Mouse (Mus musculus): ENCODE data around the gene Rprm. TPM values are rescaled to one million over a fixed set of nuclear protein-coding genes. Genes with fewer than 3 reads are reported as not detected.

The Rprm gene
- polyA plus RNA-seq (2017; shearing (Covaris generic)): not detected

DNA sequence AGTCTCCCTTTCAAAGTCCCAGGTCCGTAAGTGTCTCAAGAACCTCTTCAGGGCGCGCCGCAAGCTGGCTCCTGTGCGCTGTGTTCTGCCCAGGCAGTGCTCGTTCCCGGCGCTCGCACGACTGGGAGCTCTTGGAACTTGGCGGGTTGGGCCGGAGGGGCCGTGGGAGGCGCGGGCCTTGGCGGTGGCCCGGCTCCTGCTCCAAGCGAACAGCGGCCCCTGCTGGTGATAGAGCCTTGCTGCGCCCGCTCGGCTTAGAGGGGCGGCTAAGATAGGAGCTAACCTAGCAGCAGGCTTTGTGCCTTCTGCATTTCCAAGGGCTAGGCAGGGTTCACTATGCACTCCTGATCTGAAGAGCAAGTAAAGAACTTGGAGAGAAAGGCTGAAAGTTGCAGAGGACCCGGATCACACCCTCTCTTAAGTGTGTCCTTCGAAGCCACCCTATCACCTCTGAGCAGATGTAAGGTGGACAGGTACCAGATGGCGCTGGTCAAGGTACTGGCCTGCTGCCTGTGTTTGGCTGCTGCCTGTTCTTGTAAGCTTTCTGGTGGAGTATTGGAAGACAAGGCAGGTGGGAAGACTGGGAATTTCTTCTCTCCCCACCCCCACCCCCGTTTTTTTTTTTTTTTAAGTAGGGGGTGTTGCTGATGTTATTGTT is at the start of gene Rprm:
Gene Rprm, minus strand, starts transcription at position 123 of the 658 bp plus-strand sequence.

